Mouse (Mus musculus): ENCODE measurements at regions not wholly inside any gene's neighbourhood (a gene's known extent, or its start where the extent isn't known, plus 50 kb on each side); places are given as distances from the start of the nearest gene placed in this dataset.

- DNase-seq = no peak
Measured at GRCm38 (mm10) chr9:23064001-23064400, 158.9 kb upstream of the Bmper start.

- no peak for DNase-seq
Measured at GRCm38 (mm10) chr9:23064811-23065210, 158.1 kb upstream of the Bmper start.

- DNase-seq = no peak
Measured at GRCm38 (mm10) chr9:23068101-23068791, 154.6 kb upstream of the Bmper start.

- DNase-seq = no peak
Measured at GRCm38 (mm10) chr9:23069161-23069560, 153.7 kb upstream of the Bmper start.

GRCm38 (mm10) chr9:23071006-23071405 lies 151.9 kb upstream of the Bmper start:
- peak in 1 of 2 experiments; percentile 7 for DNase-seq

GRCm38 (mm10) chr9:23072741-23073140 lies 150.1 kb upstream of the Bmper start:
- DNase-seq = no peak

GRCm38 (mm10) chr9:23083562-23083961 lies 139.3 kb upstream of the Bmper start:
- peak; percentile 93 for DNase-seq

- DNase-seq = no peak
Measured at GRCm38 (mm10) chr9:23089339-23089738, 133.5 kb upstream of the Bmper start.

- no peak for DNase-seq
Measured at GRCm38 (mm10) chr9:23097134-23097789, 125.6 kb upstream of the Bmper start.

GRCm38 (mm10) chr9:23101584-23101983 lies 121.3 kb upstream of the Bmper start:
- no peak for DNase-seq

- peak; percentile 17 to 25 for DNase-seq
Measured at GRCm38 (mm10) chr9:23101990-23102796, 120.7 kb upstream of the Bmper start.

- no peak for DNase-seq
Measured at GRCm38 (mm10) chr9:23111500-23111899, 111.4 kb upstream of the Bmper start.

GRCm38 (mm10) chr9:23115026-23115425 lies 107.8 kb upstream of the Bmper start:
- peak; percentile 76 to 82 for DNase-seq

GRCm38 (mm10) chr9:23115540-23115939 lies 107.3 kb upstream of the Bmper start:
- no peak for DNase-seq

GRCm38 (mm10) chr9:23116311-23116710 lies 106.6 kb upstream of the Bmper start:
- no peak for DNase-seq

- DNase-seq = no peak
Measured at GRCm38 (mm10) chr9:23119811-23120210, 103.1 kb upstream of the Bmper start.

GRCm38 (mm10) chr9:23120814-23121213 lies 102.1 kb upstream of the Bmper start:
- DNase-seq = peak; percentile 25 to 40

- DNase-seq = no peak
Measured at GRCm38 (mm10) chr9:23122524-23122923, 100.4 kb upstream of the Bmper start.

- DNase-seq = no peak
Measured at GRCm38 (mm10) chr9:23123452-23123851, 99.4 kb upstream of the Bmper start.

- DNase-seq = no peak
Measured at GRCm38 (mm10) chr9:23125761-23126704, 96.8 kb upstream of the Bmper start.

- DNase-seq = no peak
Measured at GRCm38 (mm10) chr9:23127338-23128017, 95.4 kb upstream of the Bmper start.

All from adrenal gland, postnatal 36 days (tissue).